Mouse (Mus musculus) adrenal gland, postnatal 14 days (tissue): ENCODE data around the gene Olfr1270. TPM values are rescaled to one million over a fixed set of nuclear protein-coding genes. Genes with fewer than 3 reads are reported as not detected.
"Not testable (repeated sequence)": the region's sequence is repeated elsewhere in the genome, so short reads cannot be mapped to it uniquely, and the experiment has no call there.

Source experiments
- DNase-seq: peaks from one replicate; pipeline ENCODE4 v3.0.0; 2021; ENCODE audit warnings: mixed read lengths
- long read RNA-seq, 2 experiments: library from polyadenylated mRNA; stranded (forward); transcript quantifications; one replicate each; pipeline ENCODE4 v2.0.0; 2021
- total RNA-seq: library from RNA; stranded (reverse); gene quantifications from 2 replicates; pipeline ENCODE4 v1.2.3, GENCODE M21; 2021

Gene Olfr1270
- total RNA-seq: not detected in 2 replicates
- long read RNA-seq, experiment 1: 0 reads
- long read RNA-seq, experiment 2: 0 reads

GRCm38 (mm10) chr2:90152991-90153390 is at the start of gene Olfr1270:
Gene Olfr1270, minus strand, starts transcription at chr2:90153091.
- no peak for DNase-seq

DNA sequence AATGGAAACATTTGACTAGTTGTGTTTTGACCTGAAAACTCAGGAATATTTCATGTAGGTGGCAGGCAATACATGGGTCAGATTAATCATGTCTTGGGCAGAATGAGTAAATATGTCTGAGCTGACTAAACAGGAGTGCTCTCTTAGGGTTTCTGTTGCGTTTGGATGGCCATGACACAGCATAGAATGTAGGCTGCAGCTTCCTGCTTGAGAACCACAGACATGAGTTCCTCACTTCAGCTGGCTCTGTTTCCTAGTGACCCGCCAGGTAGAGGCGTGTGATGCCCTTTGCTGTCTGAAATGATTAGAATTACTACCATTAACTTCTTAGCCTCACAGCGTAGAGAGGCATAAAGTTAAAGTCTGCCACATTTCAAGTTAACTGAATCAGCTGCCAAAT is 46.7 kb upstream of the Olfr1270 start:
- not testable (repeated sequence) for DNase-seq

DNA sequence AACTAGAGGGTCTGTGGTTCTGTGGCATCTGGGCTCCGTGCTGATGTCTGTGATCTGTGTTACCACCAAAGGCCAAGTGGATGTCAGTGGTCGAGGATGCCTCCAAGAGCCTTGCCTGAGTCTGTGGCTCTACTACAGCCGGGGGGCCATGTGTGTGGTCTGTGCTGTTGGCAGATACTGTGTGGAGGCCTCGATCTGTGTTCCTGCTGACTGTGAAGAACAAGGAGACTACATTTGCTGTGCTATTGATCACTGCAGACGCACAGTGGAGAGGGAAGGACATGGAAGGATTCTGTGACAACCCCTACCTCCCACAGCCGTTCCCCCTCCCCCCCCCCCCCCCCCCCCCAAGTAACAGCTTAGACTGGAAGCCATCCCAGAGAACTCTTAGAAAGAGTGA is 42.4 kb upstream of the Olfr1270 start:
- not testable (repeated sequence) for DNase-seq

DNA sequence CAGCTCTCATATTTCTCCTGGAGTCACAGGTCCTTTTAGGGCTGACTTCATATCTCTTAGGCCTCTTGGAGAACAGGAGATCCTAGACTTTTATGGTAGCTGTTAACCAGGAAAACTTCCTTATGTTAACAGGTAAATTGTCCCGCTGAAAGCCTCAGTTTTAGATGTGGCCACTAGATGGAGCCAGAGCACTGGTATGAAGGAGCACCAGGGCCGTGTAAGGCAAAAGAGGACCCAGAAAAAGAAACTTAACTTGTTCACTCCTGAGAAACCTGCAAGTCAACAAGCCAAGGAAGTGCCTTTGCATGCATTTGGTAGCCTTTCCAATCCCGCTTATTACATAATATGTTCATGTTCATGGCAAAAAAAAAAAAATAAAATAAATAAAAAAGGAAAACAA is 41.9 kb upstream of the Olfr1270 start:
- not testable (repeated sequence) for DNase-seq

GRCm38 (mm10) chr2:90187082-90187481 is 34.2 kb upstream of the Olfr1270 start:
- DNase-seq: not testable (repeated sequence)

DNA sequence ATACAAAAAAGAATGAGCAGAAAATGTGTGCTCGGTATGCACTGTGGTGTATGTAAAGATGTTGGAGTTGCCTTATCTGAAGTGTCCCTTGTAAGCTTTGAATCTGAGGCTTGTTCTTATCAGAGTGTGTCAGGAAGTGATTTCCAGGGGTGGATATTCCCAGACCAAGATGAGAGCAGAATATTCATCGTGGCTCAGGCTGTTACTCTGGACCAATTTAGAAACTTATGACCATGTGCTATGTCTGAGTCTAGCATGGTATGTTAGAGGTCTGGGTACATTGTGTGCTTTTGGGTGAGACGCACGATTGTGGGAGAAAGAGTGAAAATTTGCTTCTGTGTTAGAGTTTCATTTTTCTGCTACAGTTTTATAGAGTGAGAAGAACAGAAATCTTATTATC is 33.2 kb upstream of the Olfr1270 start:
- not testable (repeated sequence) for DNase-seq

GRCm38 (mm10) chr2:90153916-90154315 is 1.0 kb upstream of the Olfr1270 start:
- no peak for DNase-seq

GRCm38 (mm10) chr2:90142196-90142595 is 10.7 kb downstream of the Olfr1270 start, which contains the start of gene Olfr32:
Gene Olfr32, minus strand, starts transcription at chr2:90142296.
- no peak for DNase-seq

GRCm38 (mm10) chr2:90121312-90121711 is 31.6 kb downstream of the Olfr1270 start, which contains the start of gene Olfr1269:
Gene Olfr1269, minus strand, starts transcription at chr2:90121412.
- DNase-seq: no peak

Other genes starting within 250 kb of the Olfr1270 start
- gene Olfr1258, start 225.8 kb downstream of the Olfr1270 start, total RNA-seq: not detected in 2 replicates
- gene Olfr1259, start 204.4 kb downstream of the Olfr1270 start, total RNA-seq: not detected in 2 replicates
- gene Olfr1260, start 178.8 kb downstream of the Olfr1270 start, total RNA-seq: not detected in 2 replicates
- gene Olfr1261, start 161.9 kb downstream of the Olfr1270 start, total RNA-seq: not detected in 2 replicates
- not detected in 2 replicates for gene Olfr1262, start 152.9 kb downstream of the Olfr1270 start, total RNA-seq
- not detected in 2 replicates for gene Olfr1263, start 141.0 kb downstream of the Olfr1270 start, total RNA-seq
- gene Olfr1264, start 127.5 kb downstream of the Olfr1270 start, total RNA-seq: not detected in 2 replicates
- not detected in 2 replicates for gene Olfr1265, start 117.8 kb downstream of the Olfr1270 start, total RNA-seq
- gene Olfr140, start 89.5 kb downstream of the Olfr1270 start, total RNA-seq: not detected in 2 replicates
- gene Olfr1269, start 31.7 kb downstream of the Olfr1270 start, total RNA-seq: not detected in 2 replicates
- not detected in 2 replicates for gene Olfr32, start 10.8 kb downstream of the Olfr1270 start, total RNA-seq
- gene Olfr1506, start 71.4 kb upstream of the Olfr1270 start, total RNA-seq: not detected in 2 replicates
- gene Olfr142, start 104.5 kb upstream of the Olfr1270 start, total RNA-seq: not detected in 2 replicates
- not detected in 2 replicates for gene Olfr1271, start 117.9 kb upstream of the Olfr1270 start, total RNA-seq
- not detected in 2 replicates for gene Olfr1272, start 139.8 kb upstream of the Olfr1270 start, total RNA-seq
- gene Gm13769, start 169.1 kb upstream of the Olfr1270 start, total RNA-seq: 0.15 and 0.19 TPM in 2 replicates
- not detected in 2 replicates for gene Olfr1274-ps, start 245.6 kb upstream of the Olfr1270 start, total RNA-seq